Mouse (Mus musculus): Measurements from ENCODE around the gene Gna13. TPM values are rescaled to one million over a fixed set of nuclear protein-coding genes. Genes with fewer than 3 reads are reported as not detected.

Gna13 gene
- polyA plus RNA-seq, 1 experiment from 2014 or later: 16.8 TPM

DNA sequence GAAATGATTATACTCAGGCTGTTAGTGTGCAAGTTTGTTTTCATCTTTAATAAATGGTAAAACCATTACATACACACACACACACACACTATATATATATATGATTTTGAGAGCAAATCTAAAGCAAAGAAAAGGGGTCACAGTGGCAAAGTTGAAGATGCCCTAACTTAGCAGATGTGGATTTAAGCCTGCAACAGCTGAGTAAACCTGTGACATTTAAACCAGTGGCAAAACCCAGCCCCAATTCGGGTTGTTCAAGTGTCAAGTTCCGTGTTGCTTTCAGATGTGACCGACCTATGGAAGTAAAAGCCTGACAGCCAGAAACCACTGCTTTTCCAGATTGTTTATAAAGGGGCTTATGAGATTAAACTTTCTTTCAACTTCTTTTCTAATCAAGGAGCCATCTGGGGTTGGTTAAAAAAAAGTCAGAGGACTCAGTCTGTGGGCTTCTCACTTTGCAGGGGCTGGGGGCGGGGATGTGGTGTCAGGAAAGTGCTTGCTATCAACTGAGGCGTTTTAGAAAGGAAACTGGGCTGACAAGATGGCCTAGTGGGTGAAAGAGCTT is 79.6 kb downstream of the Gna13 start:
- Histone ChIP-seq H3K4me1 (peaks cover 18% of the 10 kb centered on the region), H3K27me3 (ENCODE audit: poor library complexity, severe bottlenecking) (peaks cover 19% of the 10 kb centered on the region), H3K4me3 (no peak overlapping the region), H3K9me3 (no peaks in the 10 kb centered on the region), H3K36me3 (replicated peaks) (peaks cover 13% of the 10 kb centered on the region), H3K27ac (no peak overlapping the region)
- DNase-seq (ENCODE audit: extremely low spot score, low spot score): no peak
- 61% methylated on average over 5 of the region's 5 CpGs for WGBS

GRCm38 (mm10) chr11:109443468-109444263 is 81.0 kb downstream of the Gna13 start:
- Histone ChIP-seq H3K4me3 (no peak overlapping the region), H3K9me3 (no peaks in the 10 kb centered on the region), H3K27me3 (ENCODE audit: poor library complexity, severe bottlenecking) (peaks cover 19% of the 10 kb centered on the region), H3K27ac (no peak overlapping the region), H3K36me3 (replicated peaks) (no peaks in the 10 kb centered on the region), H3K4me1 (peaks cover 18% of the 10 kb centered on the region)
- no peak for DNase-seq (ENCODE audit: extremely low spot score, low spot score)
- 89% methylated on average over 8 of the region's 8 CpGs for WGBS

GRCm38 (mm10) chr11:109444600-109444999 is 82.0 kb downstream of the Gna13 start:
- Histone ChIP-seq H3K9me3 (no peaks in the 10 kb centered on the region), H3K27ac (no peak overlapping the region), H3K4me3 (no peak overlapping the region), H3K27me3 (ENCODE audit: poor library complexity, severe bottlenecking) (peaks cover 13% of the 10 kb centered on the region), H3K4me1 (peaks cover 12% of the 10 kb centered on the region), H3K36me3 (replicated peaks) (no peaks in the 10 kb centered on the region)
- DNase-seq (ENCODE audit: extremely low spot score, low spot score): no peak
- WGBS: 54% methylated on average over 7 of the region's 7 CpGs

DNA sequence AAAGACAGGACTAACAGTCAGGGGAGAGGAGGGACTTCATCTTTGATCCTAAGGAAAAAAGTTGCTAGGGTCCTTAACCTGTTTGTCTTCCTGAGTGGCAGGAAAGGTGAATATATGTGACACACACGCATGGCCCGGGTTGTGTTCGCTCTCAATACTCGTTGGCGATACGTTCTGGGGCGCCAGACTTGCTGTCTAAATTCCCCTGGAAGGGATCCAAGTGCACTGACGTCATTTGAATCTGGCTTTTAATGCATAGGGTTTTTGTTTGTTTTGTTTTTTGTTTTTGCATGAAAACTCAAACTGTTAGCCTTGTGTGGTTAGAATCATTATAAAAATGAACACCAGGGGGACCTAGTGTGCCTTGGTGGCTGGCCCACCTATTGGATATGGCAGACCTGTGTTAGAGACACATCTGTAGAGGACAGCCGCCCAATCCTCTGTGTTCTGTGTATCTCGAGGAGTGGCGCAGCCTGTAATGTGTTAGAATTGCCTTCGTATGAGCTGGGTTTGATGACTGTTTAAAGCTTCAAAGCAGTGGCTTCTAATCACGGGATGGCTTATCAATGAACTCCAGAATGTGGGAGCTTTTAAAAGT is 82.9 kb downstream of the Gna13 start:
- Histone ChIP-seq H3K9me3 (no peaks in the 10 kb centered on the region), H3K27ac (no peak overlapping the region), H3K4me3 (no peak overlapping the region), H3K4me1 (peaks cover 2% of the 10 kb centered on the region), H3K36me3 (replicated peaks) (no peaks in the 10 kb centered on the region), H3K27me3 (ENCODE audit: poor library complexity, severe bottlenecking) (peaks cover 4% of the 10 kb centered on the region)
- no peak for DNase-seq (ENCODE audit: extremely low spot score, low spot score)
- 64% methylated on average over 13 of the region's 13 CpGs for WGBS

Other genes starting within 250 kb of the Gna13 start
- not detected in 2 replicates for gene E030025P04Rik, start 218.5 kb upstream of the Gna13 start, polyA plus RNA-seq (2016; fragmentation: Nextera tagmentation; extraction: Ambion mirVana)
- 1.3 and 2.0 TPM in 2 replicates for gene Rgs9, start 64.7 kb upstream of the Gna13 start, polyA plus RNA-seq (2016; fragmentation: Nextera tagmentation; extraction: Ambion mirVana)
- not detected in 2 replicates for gene 9930022D16Rik, start 51.1 kb downstream of the Gna13 start, polyA plus RNA-seq (2016; fragmentation: Nextera tagmentation; extraction: Ambion mirVana)
- 41.9 and 44.4 TPM in 2 replicates for gene Amz2, start 63.1 kb downstream of the Gna13 start, polyA plus RNA-seq (2016; fragmentation: Nextera tagmentation; extraction: Ambion mirVana)
- 2.2 and 2.8 TPM in 2 replicates for gene Arsg, start 110.5 kb downstream of the Gna13 start, polyA plus RNA-seq (2016; fragmentation: Nextera tagmentation; extraction: Ambion mirVana)
- gene Slc16a6, start 110.8 kb downstream of the Gna13 start, polyA plus RNA-seq (2016; fragmentation: Nextera tagmentation; extraction: Ambion mirVana): 6.5 and 6.8 TPM in 2 replicates
- gene Wipi1, start 249.1 kb downstream of the Gna13 start, polyA plus RNA-seq (2016; fragmentation: Nextera tagmentation; extraction: Ambion mirVana): 15.7 and 18.4 TPM in 2 replicates